Mouse (Mus musculus) myocyte (in vitro differentiated cells): Measurements from ENCODE around the gene Prkch. TPM values are rescaled to one million over a fixed set of nuclear protein-coding genes. Genes with fewer than 3 reads are reported as not detected.

Source experiments
- H3K27me3 ChIP-seq: one replicate; pipeline ENCODE4 v1.6.1; 2011; ENCODE audit not compliant: control insufficient read depth, insufficient read depth, insufficient read length
- H3K36me3 ChIP-seq: one replicate; pipeline ENCODE4 v1.6.1; 2011; ENCODE audit not compliant: control insufficient read depth, insufficient read depth
- H3K4me2 ChIP-seq: one replicate; pipeline ENCODE4 v1.6.1; 2011; ENCODE audit warnings: low read depth, control low read depth
- H3K4me3 ChIP-seq: one replicate; pipeline ENCODE4 v1.5.1; 2011; ENCODE audit warnings: mild to moderate bottlenecking, control low read depth, moderate library complexity
- H3K79me2 ChIP-seq: one replicate; pipeline ENCODE4 v1.6.1; 2011; ENCODE audit not compliant: control insufficient read depth, insufficient read depth
- H3ac ChIP-seq: one replicate; pipeline ENCODE4 v1.6.1; 2011; ENCODE audit not compliant: control insufficient read depth, insufficient read length
- CEBPB ChIP-seq: IDR thresholded peaks from 2 replicates; pipeline ENCODE4 v1.6.1; 2011; ENCODE audit warnings: mild to moderate bottlenecking, moderate library complexity; ENCODE audit not compliant: poor library complexity, insufficient read depth, severe bottlenecking
- E2F4 ChIP-seq: IDR thresholded peaks from one replicate; pipeline ENCODE4 v1.6.1; 2011; ENCODE audit warnings: mild to moderate bottlenecking, control low read depth, moderate library complexity; ENCODE audit not compliant: insufficient read depth
- MAX ChIP-seq: IDR thresholded peaks from one replicate; pipeline ENCODE4 v1.6.1; 2011; ENCODE audit warnings: low read depth, mild to moderate bottlenecking, control low read depth
- MYOD1 ChIP-seq, 3 experiments: IDR thresholded peaks; one replicate each; pipeline ENCODE4 v1.6.1; 2011; ENCODE audit warnings: control low read depth in 2 of 3, low read depth in 2 of 3, mild to moderate bottlenecking in 2 of 3, moderate library complexity in 1 of 3; ENCODE audit not compliant: insufficient read length in 2 of 3, control insufficient read depth in 1 of 3
- MYOG ChIP-seq, 3 experiments: IDR thresholded peaks; one replicate each; pipeline ENCODE4 v1.6.1; 2011; ENCODE audit warnings: control low read depth in 2 of 3, low read depth in 2 of 3, mild to moderate bottlenecking in 2 of 3; ENCODE audit not compliant: insufficient read length in 2 of 3, control insufficient read depth in 1 of 3, insufficient read depth in 1 of 3
- POLR2A ChIP-seq: IDR thresholded peaks from one replicate; pipeline ENCODE4 v1.6.1; 2011; ENCODE audit warnings: low read depth, mild to moderate bottlenecking, control low read depth, moderate library complexity; ENCODE audit not compliant: insufficient read length
- POLR2AphosphoS2 ChIP-seq: IDR thresholded peaks from one replicate; pipeline ENCODE4 v1.6.1; 2011; ENCODE audit warnings: low read depth, control low read depth; ENCODE audit not compliant: insufficient read length
- REST ChIP-seq: IDR thresholded peaks from one replicate; pipeline ENCODE4 v1.6.1; 2011; ENCODE audit warnings: mild to moderate bottlenecking, control low read depth, moderate library complexity; ENCODE audit not compliant: insufficient read depth, insufficient read length
- SRF ChIP-seq: IDR thresholded peaks from one replicate; pipeline ENCODE4 v1.6.1; 2011; ENCODE audit warnings: low read depth; ENCODE audit not compliant: control insufficient read depth, insufficient read length
- TCF12 ChIP-seq: IDR thresholded peaks from one replicate; pipeline ENCODE4 v1.6.1; 2011; ENCODE audit warnings: mild to moderate bottlenecking, control low read depth; ENCODE audit not compliant: poor library complexity, insufficient read depth, severe bottlenecking
- TCF3 ChIP-seq: IDR thresholded peaks from one replicate; pipeline ENCODE4 v1.6.1; 2011; ENCODE audit warnings: low read depth, control low read depth; ENCODE audit not compliant: insufficient read length
- USF1 ChIP-seq: IDR thresholded peaks from one replicate; pipeline ENCODE4 v1.6.1; 2011; ENCODE audit warnings: low read depth, mild to moderate bottlenecking, control low read depth, moderate library complexity
- polyA plus RNA-seq: library from polyadenylated mRNA; unstranded; fragments of >200 nt; fragmentation: generic; extraction: Trizol; gene quantifications from one replicate; pipeline ENCODE4 v1.2.1, GENCODE M21; 2012; ENCODE audit warnings: missing spikeins

Prkch gene
- polyA plus RNA-seq, 1 experiment, result 0.10 TPM

DNA sequence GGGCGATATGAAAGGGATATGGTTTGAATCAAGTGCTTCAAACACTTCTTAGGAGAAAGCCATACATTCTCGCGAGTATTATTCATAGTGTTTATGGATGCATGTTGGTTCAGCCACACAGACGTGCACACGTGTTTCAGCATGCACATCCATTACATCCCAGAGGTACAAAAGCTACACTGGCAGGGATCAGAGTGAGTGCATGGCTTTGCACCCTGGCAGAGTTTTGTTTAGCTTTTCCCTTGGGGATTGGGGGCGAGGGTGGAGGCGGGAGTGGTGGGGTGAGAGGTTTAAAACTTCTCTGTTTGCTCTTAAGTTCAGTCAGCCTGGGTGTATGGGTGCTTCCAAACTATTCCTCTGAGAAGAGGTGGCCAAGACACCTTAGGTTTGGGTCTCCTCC, 1.3 kb downstream of the Prkch start:
- no peak for TF ChIP-seq TCF3
- TF ChIP-seq CEBPB, result no peak
- no peak for TF ChIP-seq SRF
- no peak for TF ChIP-seq E2F4
- TF ChIP-seq POLR2AphosphoS2, result no peak
- TF ChIP-seq POLR2A, result no peak
- no peak for TF ChIP-seq USF1
- no peaks in the 10 kb centered on the region for H3K79me2 ChIP-seq
- no peak overlapping the region for H3ac ChIP-seq
- H3K4me2 ChIP-seq, result no peak overlapping the region
- no peak overlapping the region for H3K4me3 ChIP-seq
- H3K27me3 ChIP-seq, result peaks cover 52% of the 10 kb centered on the region
- H3K36me3 ChIP-seq, result no peaks in the 10 kb centered on the region

DNA sequence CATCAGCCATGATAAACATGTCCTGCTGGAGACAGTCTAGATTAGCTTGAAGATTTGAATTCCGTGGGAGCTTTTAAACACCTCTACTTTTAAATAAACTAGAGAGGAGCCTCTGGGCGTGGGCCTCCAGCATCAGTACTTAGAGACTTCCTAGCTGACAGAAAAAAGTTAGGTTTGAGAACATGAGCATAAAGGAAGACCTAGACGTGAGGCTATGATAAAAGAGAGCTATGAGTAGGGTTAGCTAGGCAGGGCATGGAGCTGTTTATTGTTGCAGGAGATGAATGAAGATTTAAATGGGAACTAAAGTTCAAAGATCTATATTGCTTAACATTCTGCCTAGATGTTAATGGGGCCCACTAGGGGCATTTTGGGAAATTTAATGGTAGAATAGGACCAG, 2.7 kb downstream of the Prkch start:
- Histone ChIP-seq H3K79me2 (no peaks in the 10 kb centered on the region), H3K27me3 (peaks cover 51% of the 10 kb centered on the region), H3ac (no peak overlapping the region), H3K4me3 (no peak overlapping the region), H3K36me3 (no peaks in the 10 kb centered on the region), H3K4me2 (no peak overlapping the region)
- TF ChIP-seq MAX (no peak), POLR2A (no peak), TCF12 (no peak), REST (no peak), SRF (no peak), MYOD1 (IDR thresholded peaks at IDR 0.05; ENCODE audit: control insufficient read depth in 1 of 3, insufficient read length in 2 of 3, low read depth in 2 of 3) (no peak), MYOG (IDR thresholded peaks at IDR 0.05; ENCODE audit: control insufficient read depth in 1 of 3, insufficient read depth in 1 of 3, insufficient read length in 2 of 3, low read depth in 2 of 3) (no peak), POLR2AphosphoS2 (no peak), CEBPB (no peak)

DNA sequence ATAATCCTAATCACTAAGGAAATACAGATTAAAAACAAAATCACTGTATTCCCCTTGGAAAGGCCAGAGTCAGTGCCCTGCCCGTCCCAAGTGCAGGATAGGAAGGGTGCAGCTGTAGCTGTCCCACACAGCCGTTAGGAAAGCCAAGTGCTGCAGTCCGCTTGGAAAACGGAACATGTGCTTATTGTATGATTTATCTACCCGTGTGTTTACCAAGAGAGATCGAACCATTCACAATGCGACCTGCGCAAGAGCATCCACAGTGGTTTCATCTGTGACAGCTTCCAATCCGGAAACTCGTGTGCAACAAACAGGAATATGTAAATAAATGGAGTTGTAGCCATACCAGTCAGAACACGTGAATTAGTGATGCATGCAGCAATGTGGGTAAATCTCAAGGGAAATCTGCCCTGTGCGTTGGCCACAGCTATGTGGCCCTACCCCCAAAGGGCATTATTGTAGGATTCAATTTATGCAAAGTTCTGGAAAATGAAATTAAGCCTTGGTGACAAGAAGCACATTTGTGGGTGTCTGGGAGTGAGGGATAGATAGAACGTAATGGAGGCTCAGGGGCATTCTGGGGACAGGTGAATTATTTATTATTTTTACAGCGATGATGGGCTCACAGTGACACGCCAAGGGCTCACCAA, 6.2 kb downstream of the Prkch start:
- Histone ChIP-seq H3K36me3 (no peaks in the 10 kb centered on the region), H3ac (no peak overlapping the region), H3K79me2 (no peaks in the 10 kb centered on the region), H3K27me3 (peaks cover 41% of the 10 kb centered on the region), H3K4me3 (no peak overlapping the region), H3K4me2 (no peak overlapping the region)
- TF ChIP-seq TCF3 (no peak), MAX (no peak), POLR2AphosphoS2 (no peak), CEBPB (no peak), POLR2A (no peak), E2F4 (no peak), USF1 (no peak), TCF12 (no peak), REST (no peak), MYOG (IDR thresholded peaks at IDR 0.05; ENCODE audit: control insufficient read depth in 1 of 3, insufficient read depth in 1 of 3, insufficient read length in 2 of 3, low read depth in 2 of 3) (no peak), MYOD1 (IDR thresholded peaks at IDR 0.05; ENCODE audit: control insufficient read depth in 1 of 3, insufficient read length in 2 of 3, low read depth in 2 of 3) (no peak), SRF (no peak)

DNA sequence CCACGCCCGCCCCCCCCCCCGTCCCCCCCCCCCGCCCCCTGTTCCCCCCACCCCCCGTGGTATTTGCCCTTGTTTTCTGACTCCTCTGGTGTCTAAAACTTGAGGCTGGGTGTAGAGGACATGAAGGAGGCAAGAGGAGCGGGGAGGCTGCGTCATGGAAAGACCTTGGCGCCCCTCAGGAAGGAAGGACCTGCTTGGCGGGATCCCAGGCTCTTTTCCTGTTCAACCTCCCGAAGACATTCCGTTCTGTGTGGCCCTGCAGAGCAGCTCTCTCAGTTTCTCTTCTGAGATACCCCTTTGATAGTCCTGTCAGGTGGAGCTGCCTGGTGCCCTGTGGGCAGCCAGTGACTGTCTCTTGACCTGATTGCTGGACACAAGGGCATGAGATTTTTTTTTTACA, 7.0 kb downstream of the Prkch start:
- no peaks in the 10 kb centered on the region for H3K36me3 ChIP-seq
- H3K4me2 ChIP-seq, result no peak overlapping the region
- no peaks in the 10 kb centered on the region for H3K79me2 ChIP-seq
- no peak overlapping the region for H3K4me3 ChIP-seq
- TF ChIP-seq SRF (no peak), POLR2AphosphoS2 (no peak), REST (no peak), E2F4 (no peak), MAX (no peak), MYOD1 (IDR thresholded peaks at IDR 0.05; ENCODE audit: control insufficient read depth in 1 of 3, insufficient read length in 2 of 3, low read depth in 2 of 3) (no peak), TCF3 (no peak), USF1 (no peak), TCF12 (no peak), POLR2A (no peak), MYOG (IDR thresholded peaks at IDR 0.05; ENCODE audit: control insufficient read depth in 1 of 3, insufficient read depth in 1 of 3, insufficient read length in 2 of 3, low read depth in 2 of 3) (no peak), CEBPB (no peak)
- peaks cover 41% of the 10 kb centered on the region for H3K27me3 ChIP-seq
- no peak overlapping the region for H3ac ChIP-seq
